Mouse (Mus musculus) forebrain, embryonic 13.5 days (tissue): ENCODE data around the gene Rft1. TPM values are rescaled to one million over a fixed set of nuclear protein-coding genes. Genes with fewer than 3 reads are reported as not detected.

ENCODE experiments used
- ATAC-seq: fragments of 200-750 bp; cut with Nextera tagmentation; 2 replicates; pipeline ENCODE4 v1.8.0; 2017
- H3K27ac ChIP-seq: fragments of 300-500 bp; sonication (generic); 2 replicates; pipeline ENCODE4 v1.5.1; 2015; ENCODE audit warnings: inconsistent platforms, mild to moderate bottlenecking, moderate library complexity
- H3K27me3 ChIP-seq: fragments of 300-500 bp; sonication (generic); 2 replicates; pipeline ENCODE4 v1.6.1; 2015; ENCODE audit warnings: mild to moderate bottlenecking, inconsistent platforms
- H3K36me3 ChIP-seq: fragments of 300-500 bp; sonication (generic); 2 replicates; pipeline ENCODE4 v1.6.1; 2015; ENCODE audit warnings: mild to moderate bottlenecking, inconsistent platforms; ENCODE audit not compliant: poor library complexity, severe bottlenecking
- H3K4me1 ChIP-seq: fragments of 300-500 bp; sonication (generic); 2 replicates; pipeline ENCODE4 v1.6.1; 2015; ENCODE audit warnings: inconsistent platforms
- H3K4me2 ChIP-seq: fragments of 300-500 bp; sonication (generic); 2 replicates; pipeline ENCODE4 v1.6.1; 2015; ENCODE audit warnings: inconsistent platforms, mild to moderate bottlenecking, moderate library complexity
- H3K4me3 ChIP-seq: fragments of 300-500 bp; sonication (generic); 2 replicates; pipeline ENCODE4 v1.5.1; 2015; ENCODE audit warnings: mild to moderate bottlenecking, inconsistent platforms
- H3K9ac ChIP-seq: fragments of 300-500 bp; sonication (generic); 2 replicates; pipeline ENCODE4 v1.6.1; 2015; ENCODE audit warnings: mild to moderate bottlenecking, inconsistent platforms
- H3K9me3 ChIP-seq: fragments of 300-500 bp; sonication (generic); replicated peaks from 2 replicates; pipeline ENCODE4 v1.6.1; 2016; ENCODE audit warnings: inconsistent platforms
- WGBS: fragments of 180-500 bp; shearing (Covaris S2); methylation state at CpG from one replicate; pipeline ENCODE4 v1.1.7; 2015; 5-methylcytosine and 5-hydroxymethylcytosine counted together
- polyA plus RNA-seq: library from polyadenylated mRNA; unstranded; fragments of >200 nt; fragmentation: Nextera tagmentation; extraction: Ambion mirVana; gene quantifications from 2 replicates; pipeline ENCODE4 v1.2.1, GENCODE M21; 2015

Gene Rft1
- polyA plus RNA-seq, 1 experiment from 2014 or later, result 8.8 TPM

DNA sequence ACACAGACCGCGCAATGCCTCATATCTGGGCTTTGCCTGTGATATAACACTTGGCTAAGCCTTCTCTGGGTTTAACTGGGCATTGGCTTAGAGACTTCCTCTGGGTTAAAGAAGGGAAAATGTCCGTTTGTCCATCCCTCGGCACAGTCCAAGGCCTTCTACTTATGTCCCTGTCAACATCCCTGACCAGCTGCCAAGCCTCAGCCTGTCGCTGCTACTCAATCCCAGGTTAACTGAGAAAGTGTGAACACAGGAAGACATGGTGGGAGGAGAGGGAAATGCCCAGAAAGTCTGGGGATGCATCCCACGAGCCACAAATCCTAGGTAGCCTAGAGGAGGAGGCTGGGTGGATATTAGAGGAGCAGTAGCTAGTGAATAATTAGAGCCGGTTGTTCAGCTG, 20.5 kb upstream of the Rft1 start:
- H3K9ac ChIP-seq, result no peak overlapping the region

DNA sequence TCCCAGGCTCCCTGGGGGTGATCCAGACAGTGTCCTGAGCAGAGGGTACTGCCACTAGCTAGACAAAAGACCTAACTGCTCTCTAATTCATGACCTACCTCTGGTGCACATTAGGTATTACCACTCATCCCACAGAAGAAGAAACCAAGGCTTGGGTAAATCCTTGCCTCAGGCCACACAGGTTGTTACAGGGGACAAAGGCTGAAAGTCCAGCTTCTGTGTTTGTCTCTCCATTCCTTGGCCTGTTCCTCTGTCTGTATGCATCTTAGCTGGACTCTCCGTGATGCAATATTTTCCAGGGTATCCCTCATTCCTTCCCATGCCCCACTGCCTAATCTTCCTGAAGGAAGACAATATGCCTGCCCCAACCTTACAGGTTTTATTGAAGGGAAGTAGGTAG, 19.7 kb upstream of the Rft1 start:
- H3K27me3 ChIP-seq, result no peaks in the 10 kb centered on the region
- 86% methylated on average over 1 of the region's 1 CpGs for WGBS

More for the DNA sequence above, 20.5 kb upstream of the Rft1 start:
- no peak for ATAC-seq
- H3K27me3 ChIP-seq, result peaks cover 1% of the 10 kb centered on the region; the same call in 1 of the 2 replicates
- no peak overlapping the region for H3K27ac ChIP-seq
- WGBS, result 79% methylated on average over 7 of the region's 7 CpGs
- H3K36me3 ChIP-seq, result no peaks in the 10 kb centered on the region
- H3K9me3 ChIP-seq, result no peaks in the 10 kb centered on the region
- H3K4me3 ChIP-seq, result no peak overlapping the region
- H3K4me2 ChIP-seq, result no peak overlapping the region
- peaks cover 9% of the 10 kb centered on the region for H3K4me1 ChIP-seq

DNA sequence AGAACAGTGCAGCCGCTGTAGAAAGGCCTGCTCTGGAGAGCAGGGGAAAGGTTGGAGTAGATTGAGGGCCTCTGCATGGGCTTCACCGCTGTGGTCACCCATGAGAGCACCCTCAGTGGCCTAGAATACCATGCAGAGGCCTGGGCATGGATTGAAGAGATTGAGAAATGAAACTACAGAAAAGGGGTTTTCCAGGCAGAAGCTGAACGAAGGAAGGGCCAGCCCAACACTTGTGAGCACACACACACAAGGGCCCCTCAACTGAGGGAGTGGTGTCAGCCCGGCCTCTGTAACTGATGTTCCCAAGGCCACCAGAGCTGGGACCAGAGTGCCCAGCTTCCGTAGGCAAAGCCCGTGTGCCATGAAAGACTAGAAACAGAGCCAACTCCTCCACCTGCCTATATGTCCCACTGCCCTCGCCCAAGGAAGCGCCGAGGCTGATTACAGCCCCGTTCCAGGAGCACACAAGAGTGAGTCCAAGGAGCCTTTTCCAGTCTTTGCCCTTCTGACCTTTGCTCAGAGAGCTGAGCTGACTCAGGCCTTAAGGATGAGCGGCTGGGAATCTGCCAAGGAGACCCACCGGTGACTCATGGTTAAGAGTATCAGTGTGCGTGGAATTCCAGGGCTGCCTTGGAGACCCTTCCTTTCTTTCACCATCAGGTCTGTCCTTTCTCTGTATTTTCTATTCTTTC, 18.8 kb upstream of the Rft1 start:
- Histone ChIP-seq H3K9ac (no peak overlapping the region; the same call in 1 of the 2 replicates), H3K36me3 (no peaks in the 10 kb centered on the region), H3K27ac (no peak overlapping the region), H3K9me3 (no peaks in the 10 kb centered on the region), H3K27me3 (no peaks in the 10 kb centered on the region), H3K4me2 (no peak overlapping the region), H3K4me1 (peaks cover 9% of the 10 kb centered on the region), H3K4me3 (no peak overlapping the region)
- ATAC-seq, result no peak
- WGBS, result 86% methylated on average over 13 of the region's 13 CpGs

More for the DNA sequence above, 19.7 kb upstream of the Rft1 start:
- H3K9me3 ChIP-seq, result no peaks in the 10 kb centered on the region
- H3K36me3 ChIP-seq, result no peaks in the 10 kb centered on the region
- no peak overlapping the region for H3K4me3 ChIP-seq
- no peak overlapping the region for H3K4me2 ChIP-seq
- H3K4me1 ChIP-seq, result peaks cover 9% of the 10 kb centered on the region
- H3K9ac ChIP-seq, result no peak overlapping the region
- no peak for ATAC-seq
- no peak overlapping the region for H3K27ac ChIP-seq

DNA sequence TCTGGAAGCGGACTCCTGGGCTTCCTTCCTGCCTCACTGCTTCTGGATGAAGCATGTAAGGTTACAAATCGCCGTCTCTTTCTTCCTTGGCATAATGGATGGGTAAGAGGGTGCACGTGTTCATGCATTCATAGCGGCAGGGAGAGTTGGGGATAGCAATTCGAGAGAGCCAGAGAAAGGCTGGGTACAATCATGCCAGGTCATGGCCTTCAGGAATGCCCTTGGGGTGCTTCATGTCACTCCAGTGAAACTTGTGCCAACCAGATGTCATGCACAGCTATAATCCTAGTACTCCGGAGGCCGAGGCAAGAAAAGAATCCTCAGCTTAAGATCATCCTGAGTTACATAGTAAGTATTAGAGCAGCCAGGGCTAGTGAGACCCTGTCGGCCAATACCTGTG, 17.7 kb upstream of the Rft1 start:
- Histone ChIP-seq H3K4me1 (peaks cover 9% of the 10 kb centered on the region), H3K36me3 (no peaks in the 10 kb centered on the region), H3K9me3 (no peaks in the 10 kb centered on the region), H3K4me3 (no peak overlapping the region), H3K27me3 (no peaks in the 10 kb centered on the region), H3K4me2 (no peak overlapping the region), H3K9ac (no peak overlapping the region), H3K27ac (no peak overlapping the region)
- 87% methylated on average over 9 of the region's 9 CpGs for WGBS
- ATAC-seq, result no peak

DNA sequence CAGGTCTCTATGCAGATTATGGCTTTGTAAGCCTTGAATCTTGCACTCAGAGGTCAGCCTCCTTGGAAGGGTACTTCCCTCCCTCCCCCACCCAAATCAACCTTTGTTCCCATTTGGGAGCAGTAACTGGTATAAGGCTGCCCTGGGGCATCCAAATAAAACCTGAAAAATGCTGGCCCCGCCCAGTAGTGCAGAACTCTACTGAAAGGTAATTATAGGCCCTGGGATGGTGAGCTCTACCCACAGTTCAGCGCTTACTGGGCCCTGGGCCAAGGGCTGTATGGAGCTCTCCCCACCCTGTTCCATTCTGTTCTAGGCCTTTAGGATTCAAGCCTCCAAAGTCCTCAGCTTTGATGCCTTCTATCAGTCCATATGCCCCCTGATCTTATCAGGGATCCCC, 17.1 kb upstream of the Rft1 start:
- H3K27ac ChIP-seq, result no peak overlapping the region
- H3K27me3 ChIP-seq, result no peaks in the 10 kb centered on the region
- H3K9me3 ChIP-seq, result no peaks in the 10 kb centered on the region
- H3K4me3 ChIP-seq, result no peak overlapping the region
- peaks cover 9% of the 10 kb centered on the region for H3K4me1 ChIP-seq
- H3K36me3 ChIP-seq, result no peaks in the 10 kb centered on the region
- no peak overlapping the region for H3K4me2 ChIP-seq
- ATAC-seq, result no peak
- H3K9ac ChIP-seq, result no peak overlapping the region
- 64% methylated on average over 2 of the region's 2 CpGs for WGBS

DNA sequence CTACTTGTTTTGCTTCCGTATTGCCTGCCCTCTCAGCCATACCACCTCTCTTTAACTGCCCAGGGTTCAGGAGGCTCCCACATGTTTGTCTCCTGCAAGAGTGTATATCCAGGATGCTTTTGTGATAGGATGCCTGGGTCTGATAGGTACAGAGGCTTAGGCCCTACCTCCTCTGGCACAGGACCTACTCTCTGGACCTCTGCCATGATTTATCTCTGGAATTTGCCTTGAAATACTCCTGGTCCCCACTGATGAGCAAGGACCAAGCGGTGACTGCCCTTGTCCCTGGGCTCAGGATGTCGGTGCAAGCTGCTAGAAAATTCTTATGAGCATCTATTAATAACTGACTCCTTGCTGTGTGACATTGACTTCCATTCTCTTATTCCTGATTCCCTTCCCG, 16.2 kb upstream of the Rft1 start:
- Histone ChIP-seq H3K4me2 (no peak overlapping the region), H3K4me3 (no peak overlapping the region), H3K36me3 (no peaks in the 10 kb centered on the region), H3K27ac (no peak overlapping the region), H3K27me3 (no peaks in the 10 kb centered on the region), H3K9ac (no peak overlapping the region), H3K4me1 (peaks cover 9% of the 10 kb centered on the region), H3K9me3 (no peaks in the 10 kb centered on the region)
- WGBS, result 86% methylated on average over 4 of the region's 4 CpGs
- ATAC-seq, result no peak

DNA sequence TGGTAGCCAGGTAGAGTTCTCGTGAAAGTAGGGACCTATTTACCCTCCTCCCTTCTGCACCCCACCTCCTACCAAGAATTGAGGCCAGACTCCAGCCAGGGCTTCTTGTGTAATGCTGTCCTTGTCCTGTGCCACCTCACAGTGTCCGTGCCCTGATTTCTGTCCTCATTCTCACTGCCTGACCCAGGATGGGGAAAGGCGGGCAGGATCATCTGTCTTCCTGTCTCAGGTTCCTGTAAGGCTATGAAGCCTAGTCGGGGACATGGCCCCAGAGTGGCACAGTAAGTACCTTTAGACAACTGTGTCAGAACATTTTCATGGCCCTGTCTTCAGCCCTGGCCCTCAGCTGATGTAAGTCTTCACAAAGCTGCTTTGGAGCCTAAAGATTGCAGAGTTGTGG, 15.5 kb upstream of the Rft1 start:
- H3K4me1 ChIP-seq, result peaks cover 9% of the 10 kb centered on the region
- H3K9ac ChIP-seq, result no peak overlapping the region
- no peak for ATAC-seq
- H3K9me3 ChIP-seq, result no peaks in the 10 kb centered on the region
- H3K4me3 ChIP-seq, result no peak overlapping the region
- no peaks in the 10 kb centered on the region for H3K27me3 ChIP-seq
- H3K4me2 ChIP-seq, result no peak overlapping the region
- H3K36me3 ChIP-seq, result no peaks in the 10 kb centered on the region
- 82% methylated on average over 4 of the region's 4 CpGs for WGBS
- no peak overlapping the region for H3K27ac ChIP-seq

DNA sequence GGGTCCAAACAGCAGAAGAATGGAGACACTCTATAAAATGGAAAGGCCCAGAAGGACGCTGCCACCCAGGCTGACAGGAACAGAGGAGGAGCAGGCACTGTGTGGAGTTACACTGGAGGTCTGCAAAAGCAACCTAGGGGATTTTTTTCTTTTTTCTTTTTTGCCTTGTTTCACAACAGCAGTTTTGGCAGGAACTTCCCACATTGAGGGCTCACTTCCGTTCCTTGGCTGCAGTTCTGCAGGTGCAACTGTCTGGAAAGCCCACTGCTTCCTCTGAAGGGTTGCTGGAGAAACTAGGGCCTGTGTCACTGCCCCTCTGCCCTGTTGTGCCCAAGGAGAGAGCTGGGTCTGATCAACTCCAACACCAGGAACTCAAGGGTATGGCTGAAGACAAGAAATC, 12.4 kb upstream of the Rft1 start:
- H3K9me3 ChIP-seq, result no peaks in the 10 kb centered on the region
- H3K4me1 ChIP-seq, result peaks cover 7% of the 10 kb centered on the region
- H3K36me3 ChIP-seq, result no peaks in the 10 kb centered on the region
- H3K27me3 ChIP-seq, result no peaks in the 10 kb centered on the region
- H3K27ac ChIP-seq, result no peak overlapping the region
- ATAC-seq, result no peak
- no peak overlapping the region for H3K4me3 ChIP-seq
- H3K4me2 ChIP-seq, result no peak overlapping the region
- WGBS, result 75% methylated on average over 2 of the region's 2 CpGs
- no peak overlapping the region for H3K9ac ChIP-seq

DNA sequence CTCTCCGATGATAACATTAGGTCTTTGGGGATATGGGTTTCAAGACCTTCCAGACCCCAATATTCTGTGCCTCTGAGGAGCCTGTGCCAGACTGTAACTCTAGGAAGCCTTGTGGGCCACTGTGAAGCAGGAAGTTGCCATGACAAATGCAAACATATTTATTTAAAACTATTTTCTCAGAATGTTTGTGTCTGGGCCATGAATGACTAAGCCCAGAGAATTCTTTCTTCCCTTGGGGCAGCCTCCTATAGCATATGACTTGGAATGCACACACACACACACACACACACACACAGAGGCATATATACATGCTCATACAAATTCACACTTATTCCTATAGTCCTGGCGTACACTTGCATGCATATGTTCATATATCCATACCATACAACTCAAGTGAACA, 10.1 kb upstream of the Rft1 start:
- Histone ChIP-seq H3K9ac (no peak overlapping the region), H3K27ac (no peak overlapping the region), H3K9me3 (no peaks in the 10 kb centered on the region), H3K4me3 (no peak overlapping the region), H3K4me1 (no peaks in the 10 kb centered on the region), H3K4me2 (no peak overlapping the region), H3K27me3 (no peaks in the 10 kb centered on the region), H3K36me3 (no peaks in the 10 kb centered on the region)
- ATAC-seq, result no peak
- WGBS, result 88% methylated on average over 2 of the region's 2 CpGs

DNA sequence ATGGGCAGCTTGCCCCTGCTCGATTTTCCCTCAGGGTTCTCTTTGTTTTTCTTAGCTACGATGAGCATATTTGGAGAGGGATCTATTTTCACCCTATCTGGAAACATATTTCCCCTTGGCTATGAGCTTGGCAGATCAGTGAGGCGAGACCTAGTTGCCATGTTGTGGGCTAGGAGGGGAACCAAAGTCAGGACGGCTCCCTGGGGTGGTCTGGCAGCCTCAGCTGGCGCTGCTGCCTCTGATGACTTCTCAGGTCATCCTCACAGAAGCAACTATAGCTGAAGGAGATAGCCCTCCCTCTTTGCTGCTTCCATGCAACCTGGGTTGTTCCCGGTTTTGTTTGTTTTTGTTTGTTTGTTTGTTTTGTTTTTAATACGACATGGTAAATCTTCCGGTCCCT, 9.1 kb upstream of the Rft1 start:
- Histone ChIP-seq H3K36me3 (no peaks in the 10 kb centered on the region), H3K4me2 (no peak overlapping the region), H3K27me3 (no peaks in the 10 kb centered on the region), H3K27ac (no peak overlapping the region), H3K4me1 (no peaks in the 10 kb centered on the region), H3K9ac (no peak overlapping the region), H3K9me3 (no peaks in the 10 kb centered on the region), H3K4me3 (no peak overlapping the region)
- WGBS, result 83% methylated on average over 8 of the region's 8 CpGs
- ATAC-seq, result no peak

DNA sequence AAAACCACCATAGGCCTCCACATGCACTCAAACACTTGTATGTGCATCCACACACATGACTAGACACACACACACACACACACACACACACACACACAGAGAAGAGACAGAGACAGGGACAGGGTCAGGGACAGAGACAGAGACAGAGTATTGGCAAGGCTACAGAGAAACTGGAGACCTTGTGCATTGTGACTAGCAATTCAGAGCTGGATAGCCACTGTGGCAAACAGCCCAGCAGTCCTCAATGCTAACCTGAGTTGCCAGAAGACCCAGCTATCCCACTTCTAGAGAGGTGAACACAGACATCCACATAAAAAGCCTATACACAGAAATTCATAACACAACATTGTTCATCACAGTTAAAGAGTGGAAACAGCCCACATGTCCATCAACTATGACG, 7.7 kb upstream of the Rft1 start:
- H3K4me2 ChIP-seq, result no peak overlapping the region
- no peaks in the 10 kb centered on the region for H3K4me1 ChIP-seq
- no peak overlapping the region for H3K4me3 ChIP-seq
- ATAC-seq, result no peak
- H3K27me3 ChIP-seq, result no peaks in the 10 kb centered on the region
- H3K9ac ChIP-seq, result no peak overlapping the region
- 77% methylated on average over 1 of the region's 1 CpGs for WGBS
- no peaks in the 10 kb centered on the region for H3K9me3 ChIP-seq
- H3K36me3 ChIP-seq, result no peaks in the 10 kb centered on the region
- no peak overlapping the region for H3K27ac ChIP-seq

DNA sequence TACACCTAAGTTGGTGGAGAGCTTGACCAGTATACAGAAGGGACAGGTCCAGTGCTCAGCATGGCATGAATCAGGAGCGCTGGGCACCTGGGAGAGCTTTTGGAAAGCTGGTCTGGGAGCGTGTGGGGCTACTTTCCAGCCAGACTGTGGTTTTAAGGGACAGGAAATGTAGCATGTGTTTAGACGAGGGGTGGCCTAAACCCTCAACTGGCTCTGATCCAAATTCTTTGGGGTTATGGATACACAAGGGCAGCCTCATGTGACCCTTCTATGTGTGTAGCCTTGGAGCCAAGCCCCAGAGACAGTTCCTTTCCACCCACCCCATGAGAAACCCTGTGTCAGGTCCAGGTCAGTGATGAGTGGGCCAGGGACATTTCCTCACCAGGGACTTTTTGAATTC, 5.7 kb upstream of the Rft1 start:
- no peak overlapping the region for H3K27ac ChIP-seq

DNA sequence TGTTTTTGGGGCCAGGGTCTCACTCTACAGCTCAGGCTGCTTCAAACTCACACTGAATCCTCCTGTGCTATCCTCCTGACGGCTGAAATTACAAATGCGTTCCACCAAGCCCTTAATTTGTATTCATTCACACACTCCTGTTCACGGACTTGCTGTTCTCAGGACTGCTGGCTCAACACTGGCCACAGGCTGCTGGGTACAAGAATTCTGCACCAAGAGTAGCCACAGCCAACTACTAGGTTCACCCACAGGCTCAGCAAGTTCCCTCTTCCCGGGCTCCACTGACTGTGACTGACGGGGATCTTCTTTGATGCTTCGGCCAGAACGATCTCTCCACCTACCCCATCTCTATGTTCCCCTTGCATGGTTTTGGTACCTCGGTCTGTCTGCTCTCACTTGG, 4.4 kb upstream of the Rft1 start:
- H3K4me3 ChIP-seq, result no peak overlapping the region
- H3K9me3 ChIP-seq, result no peaks in the 10 kb centered on the region
- peaks cover 2% of the 10 kb centered on the region for H3K4me1 ChIP-seq
- no peak overlapping the region for H3K4me2 ChIP-seq
- H3K27me3 ChIP-seq, result no peaks in the 10 kb centered on the region
- 77% methylated on average over 8 of the region's 8 CpGs for WGBS
- no peak for ATAC-seq
- H3K36me3 ChIP-seq, result no peaks in the 10 kb centered on the region
- H3K27ac ChIP-seq, result no peak overlapping the region
- no peak overlapping the region for H3K9ac ChIP-seq

More for the DNA sequence above, 5.7 kb upstream of the Rft1 start:
- 65% methylated on average over 3 of the region's 3 CpGs for WGBS
- H3K27me3 ChIP-seq, result no peaks in the 10 kb centered on the region
- H3K4me3 ChIP-seq, result no peak overlapping the region
- H3K36me3 ChIP-seq, result no peaks in the 10 kb centered on the region
- no peaks in the 10 kb centered on the region for H3K4me1 ChIP-seq
- H3K9ac ChIP-seq, result no peak overlapping the region
- no peak overlapping the region for H3K4me2 ChIP-seq
- ATAC-seq, result no peak
- H3K9me3 ChIP-seq, result no peaks in the 10 kb centered on the region
